Mouse (Mus musculus) hindbrain, embryonic 13.5 days (tissue): ENCODE results near the gene Larp4. TPM values are rescaled to one million over a fixed set of nuclear protein-coding genes. Genes with fewer than 3 reads are reported as not detected.
"Not testable (repeated sequence)": the region's sequence is repeated elsewhere in the genome, so short reads cannot be mapped to it uniquely, and the experiment has no call there.

Experiments
- ATAC-seq: fragments of 200-750 bp; cut with Nextera tagmentation; 2 replicates; pipeline ENCODE4 v1.8.0; 2017; ENCODE audit warnings: moderate TSS enrichment; ENCODE audit not compliant: low FRiP score
- H3K27ac ChIP-seq: fragments of 300-500 bp; sonication (generic); 2 replicates; pipeline ENCODE4 v1.5.1; 2015; ENCODE audit warnings: inconsistent platforms, mild to moderate bottlenecking, moderate library complexity
- H3K27me3 ChIP-seq: fragments of 300-500 bp; sonication (generic); 2 replicates; pipeline ENCODE4 v1.6.1; 2015; ENCODE audit warnings: mild to moderate bottlenecking, inconsistent platforms
- H3K36me3 ChIP-seq: fragments of 300-500 bp; sonication (generic); 2 replicates; pipeline ENCODE4 v1.6.1; 2015; ENCODE audit warnings: mild to moderate bottlenecking, inconsistent platforms
- H3K4me1 ChIP-seq: fragments of 300-500 bp; sonication (generic); replicated peaks from 2 replicates; pipeline ENCODE4 v1.6.1; 2015; ENCODE audit warnings: inconsistent platforms
- H3K4me2 ChIP-seq: fragments of 300-500 bp; sonication (generic); 2 replicates; pipeline ENCODE4 v1.6.1; 2015; ENCODE audit warnings: inconsistent platforms, mild to moderate bottlenecking, moderate library complexity
- H3K4me3 ChIP-seq: fragments of 300-500 bp; sonication (generic); 2 replicates; pipeline ENCODE4 v1.5.1; 2015; ENCODE audit warnings: mild to moderate bottlenecking, inconsistent platforms
- H3K9ac ChIP-seq: fragments of 300-500 bp; sonication (generic); 2 replicates; pipeline ENCODE4 v1.6.1; 2015; ENCODE audit warnings: mild to moderate bottlenecking, inconsistent platforms
- H3K9me3 ChIP-seq: fragments of 300-500 bp; sonication (generic); 2 replicates; pipeline ENCODE4 v1.6.1; 2016; ENCODE audit warnings: inconsistent platforms
- WGBS: fragments of 180-500 bp; shearing (Covaris S2); methylation state at CpG from one replicate; pipeline ENCODE4 v1.1.7; 2015; 5-methylcytosine and 5-hydroxymethylcytosine counted together
- polyA plus RNA-seq: library from polyadenylated mRNA; unstranded; fragments of >200 nt; fragmentation: Nextera tagmentation; extraction: Ambion mirVana; gene quantifications from 2 replicates; pipeline ENCODE4 v1.2.1, GENCODE M21; 2015

Gene Larp4
- polyA plus RNA-seq, 1 experiment from 2014 or later: 23.1 TPM

GRCm38 (mm10) chr15:99972989-99973911 lies 3.4 kb downstream of the Larp4 start:
- peak; percentile 85 for ATAC-seq
- Histone ChIP-seq H3K4me3 (peak overlapping the region; percentile 93), H3K27me3 (no peaks in the 10 kb centered on the region), H3K4me2 (peak overlapping the region; percentile 91), H3K9ac (peak overlapping the region; percentile 86), H3K27ac (peak overlapping the region; percentile 97), H3K4me1 (peaks cover 11% of the 10 kb centered on the region), H3K9me3 (no peaks in the 10 kb centered on the region), H3K36me3 (no peaks in the 10 kb centered on the region)
- WGBS: under 1% methylated on average over 82 of the region's 84 CpGs

GRCm38 (mm10) chr15:99974476-99975220 lies 4.8 kb downstream of the Larp4 start:
- no peak for ATAC-seq
- no peaks in the 10 kb centered on the region for H3K36me3 ChIP-seq
- H3K4me1 ChIP-seq: peaks cover 11% of the 10 kb centered on the region
- H3K27me3 ChIP-seq: no peaks in the 10 kb centered on the region
- H3K9ac ChIP-seq: no peak overlapping the region
- H3K4me3 ChIP-seq: no peak overlapping the region
- H3K9me3 ChIP-seq: no peaks in the 10 kb centered on the region
- peak overlapping the region; percentile 91 for H3K4me2 ChIP-seq
- H3K27ac ChIP-seq: no peak overlapping the region
- WGBS: 85% methylated on average over 2 of the region's 2 CpGs

GRCm38 (mm10) chr15:99976121-99976520 lies 6.3 kb downstream of the Larp4 start:
- not testable (repeated sequence) for H3K4me3 ChIP-seq, H3K27me3 ChIP-seq, ATAC-seq, H3K9ac ChIP-seq, H3K9me3 ChIP-seq, H3K4me2 ChIP-seq, H3K27ac ChIP-seq, H3K36me3 ChIP-seq
- peaks cover 11% of the 10 kb centered on the region for H3K4me1 ChIP-seq
- 91% methylated on average over 2 of the region's 2 CpGs for WGBS

- Histone ChIP-seq H3K27ac (no peak overlapping the region), H3K9ac (no peak overlapping the region), H3K36me3 (no peaks in the 10 kb centered on the region), H3K27me3 (no peaks in the 10 kb centered on the region), H3K4me2 (no peak overlapping the region), H3K4me1 (peaks cover 3% of the 10 kb centered on the region; the same call in 1 of the 2 replicates), H3K9me3 (no peaks in the 10 kb centered on the region), H3K4me3 (no peak overlapping the region)
- 92% methylated on average over 1 of the region's 1 CpGs for WGBS
- ATAC-seq: no peak
Observed at GRCm38 (mm10) chr15:99979266-99979665, 9.4 kb downstream of the Larp4 start.

GRCm38 (mm10) chr15:99979715-99980114 lies 9.8 kb downstream of the Larp4 start:
- 81% methylated on average over 2 of the region's 2 CpGs for WGBS
- Histone ChIP-seq H3K9ac (no peak overlapping the region), H3K27ac (no peak overlapping the region), H3K4me2 (no peak overlapping the region), H3K27me3 (no peaks in the 10 kb centered on the region), H3K36me3 (no peaks in the 10 kb centered on the region), H3K4me3 (no peak overlapping the region), H3K9me3 (no peaks in the 10 kb centered on the region), H3K4me1 (no peaks in the 10 kb centered on the region)
- no peak for ATAC-seq

- no peak for ATAC-seq
- Histone ChIP-seq H3K27ac (no peak overlapping the region), H3K4me1 (no peaks in the 10 kb centered on the region), H3K9ac (no peak overlapping the region), H3K27me3 (no peaks in the 10 kb centered on the region), H3K36me3 (peaks cover 57% of the 10 kb centered on the region), H3K4me2 (no peak overlapping the region), H3K4me3 (no peak overlapping the region), H3K9me3 (no peaks in the 10 kb centered on the region)
- WGBS: 100% methylated on average over 1 of the region's 1 CpGs
Observed at GRCm38 (mm10) chr15:99993100-99993499, 23.2 kb downstream of the Larp4 start.

GRCm38 (mm10) chr15:99997114-99997804 lies 27.4 kb downstream of the Larp4 start:
- Histone ChIP-seq H3K4me3 (no peak overlapping the region), H3K4me2 (no peak overlapping the region), H3K4me1 (no peaks in the 10 kb centered on the region), H3K27ac (no peak overlapping the region), H3K9ac (no peak overlapping the region), H3K27me3 (no peaks in the 10 kb centered on the region), H3K9me3 (no peaks in the 10 kb centered on the region), H3K36me3 (peaks cover 48% of the 10 kb centered on the region)
- WGBS: 95% methylated on average over 6 of the region's 6 CpGs
- ATAC-seq: no peak

GRCm38 (mm10) chr15:99999390-99999789 lies 29.5 kb downstream of the Larp4 start:
- Histone ChIP-seq H3K36me3 (peaks cover 56% of the 10 kb centered on the region), H3K4me3 (no peak overlapping the region), H3K4me1 (no peaks in the 10 kb centered on the region), H3K9me3 (no peaks in the 10 kb centered on the region), H3K9ac (no peak overlapping the region), H3K27ac (no peak overlapping the region), H3K4me2 (no peak overlapping the region), H3K27me3 (no peaks in the 10 kb centered on the region)
- ATAC-seq: no peak
- 100% methylated on average over 1 of the region's 1 CpGs for WGBS

- Histone ChIP-seq H3K4me3 (no peak overlapping the region), H3K27ac (no peak overlapping the region), H3K4me1 (no peaks in the 10 kb centered on the region), H3K9ac (no peak overlapping the region), H3K9me3 (no peaks in the 10 kb centered on the region), H3K36me3 (peaks cover 71% of the 10 kb centered on the region), H3K27me3 (no peaks in the 10 kb centered on the region), H3K4me2 (no peak overlapping the region)
- no peak for ATAC-seq
- WGBS: 94% methylated on average over 7 of the region's 7 CpGs
Observed at GRCm38 (mm10) chr15:100004677-100005273, 34.9 kb downstream of the Larp4 start.

- H3K4me1 ChIP-seq: no peaks in the 10 kb centered on the region
- no peaks in the 10 kb centered on the region for H3K9me3 ChIP-seq
- H3K36me3 ChIP-seq: peaks cover 80% of the 10 kb centered on the region
- no peak overlapping the region for H3K9ac ChIP-seq
- H3K27me3 ChIP-seq: no peaks in the 10 kb centered on the region
- H3K4me3 ChIP-seq: no peak overlapping the region
- ATAC-seq: no peak
- no peak overlapping the region for H3K27ac ChIP-seq
- no peak overlapping the region for H3K4me2 ChIP-seq
Observed at GRCm38 (mm10) chr15:100006180-100006579, 36.3 kb downstream of the Larp4 start.

GRCm38 (mm10) chr15:100018280-100018899 lies 48.5 kb downstream of the Larp4 start:
- Histone ChIP-seq H3K9me3 (no peaks in the 10 kb centered on the region), H3K4me2 (no peak overlapping the region), H3K36me3 (peaks cover 8% of the 10 kb centered on the region), H3K27me3 (no peaks in the 10 kb centered on the region), H3K27ac (no peak overlapping the region), H3K4me3 (no peak overlapping the region), H3K4me1 (no peaks in the 10 kb centered on the region), H3K9ac (no peak overlapping the region)
- no peak for ATAC-seq
- WGBS: 83% methylated on average over 6 of the region's 6 CpGs
